Mouse (Mus musculus) cerebellum, adult 2 months (tissue): ENCODE data around the gene Cpn2.

Experiments used
- CTCF ChIP-seq: fragments of 200-500 bp; IDR thresholded peaks from 2 replicates; pipeline ENCODE4 v1.5.1; 2011; ENCODE audit warnings: low read depth, mild to moderate bottlenecking, control low read depth, low read length, moderate library complexity, borderline replicate concordance; ENCODE audit not compliant: insufficient read depth
- POLR2A ChIP-seq: fragments of 200-500 bp; IDR thresholded peaks from 2 replicates; pipeline ENCODE4 v1.6.1; 2011; ENCODE audit warnings: low read length, control low read depth, borderline replicate concordance; ENCODE audit not compliant: insufficient read depth

DNA sequence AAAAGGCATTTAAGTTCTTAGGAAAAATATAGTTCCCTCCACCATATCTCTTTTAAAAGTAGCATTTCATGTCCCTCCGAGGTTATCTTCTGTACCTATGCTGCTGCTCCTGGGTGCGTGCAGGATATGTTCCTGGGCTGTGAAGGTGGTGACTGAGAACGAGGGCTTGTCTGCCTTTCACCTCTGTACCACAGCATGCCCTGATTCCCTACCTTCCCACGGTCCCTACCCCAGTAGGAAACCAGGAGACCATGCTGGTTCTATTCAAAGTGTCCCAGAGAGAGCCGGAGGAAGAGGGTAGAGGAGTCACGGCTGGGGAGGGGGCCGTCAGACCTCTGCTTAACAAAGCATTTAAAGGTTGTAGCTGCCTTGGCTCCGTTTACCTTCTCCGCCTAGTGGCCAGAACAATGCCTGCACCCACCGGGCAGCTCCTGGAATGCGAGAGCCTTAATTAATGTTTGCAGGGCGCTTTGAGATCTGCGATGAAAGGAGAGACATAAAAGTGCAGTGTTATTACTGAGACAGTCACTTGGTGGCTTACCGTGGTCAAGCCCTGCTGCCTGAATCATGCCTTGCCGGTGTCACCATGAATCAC lies 16.5 kb upstream of the Cpn2 start:
- TF ChIP-seq CTCF (peak; percentile 67), POLR2A (no peak)
